Mouse (Mus musculus): ENCODE results near the gene Taf8. TPM values are rescaled to one million over a fixed set of nuclear protein-coding genes. Genes with fewer than 3 reads are reported as not detected.

The Taf8 gene
- 15.6 and 32.2 TPM in 2 replicates for polyA plus RNA-seq (2011; ENCODE audit: insufficient read depth, insufficient read length, low replicate concordance, missing spikeins)

DNA sequence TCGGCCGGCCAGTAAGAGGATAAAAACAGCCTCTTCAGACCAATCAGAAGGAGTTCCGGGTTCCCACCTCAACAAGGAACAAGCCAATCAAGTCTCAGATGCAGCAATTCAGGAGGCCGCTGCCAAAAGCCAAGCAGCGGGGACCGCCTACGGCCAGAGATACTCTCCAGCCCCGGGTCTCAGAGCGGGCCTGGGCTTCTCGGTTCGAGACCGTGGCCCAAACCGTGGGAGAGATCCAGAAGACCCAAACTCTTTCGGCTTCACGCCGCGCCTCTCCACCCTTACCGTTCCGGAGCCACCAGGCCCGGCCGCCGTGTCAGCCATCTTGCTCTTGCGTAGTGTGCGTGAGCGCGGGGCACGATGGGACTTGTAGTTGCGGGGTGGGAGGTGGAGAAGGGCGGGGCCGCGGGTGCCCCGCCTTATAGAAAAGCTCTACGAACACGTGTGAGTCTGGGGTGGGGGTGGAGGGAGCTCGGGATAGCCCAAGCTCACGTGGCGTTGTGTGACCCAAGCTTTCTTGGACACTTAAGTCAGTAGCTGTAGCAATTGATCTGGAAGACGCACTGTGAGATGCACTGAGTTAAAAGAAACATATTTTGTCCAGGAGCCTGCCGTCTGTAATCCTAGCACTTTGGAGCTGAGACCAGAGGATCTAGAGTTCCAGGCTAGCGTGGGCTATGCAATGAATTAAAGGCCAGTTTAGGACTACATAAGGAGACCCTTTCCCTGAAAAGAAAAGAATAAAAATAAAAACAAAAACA, at the start of gene Taf8:
Gene Taf8, minus strand, starts transcription at position 347 of the 761 bp plus-strand sequence.
- no peak for TF ChIP-seq CTCF (IDR thresholded peaks at IDR 0.05; ENCODE audit: control insufficient read depth, insufficient read depth, low read length)
- TF ChIP-seq POLR2A (IDR thresholded peaks at IDR 0.05; ENCODE audit: borderline replicate concordance, control insufficient read depth, low read depth, low read length) = peak; percentile 94; the same call in 1 of the 2 replicates
- Histone ChIP-seq H3K4me3 (replicated peaks; ENCODE audit: control insufficient read depth, low read depth, low read length) (peak within 1 kb of the TSS; percentile 89), H3K4me1 (ENCODE audit: control insufficient read depth, insufficient read depth, low read length) (peaks cover 11% of the 10 kb centered on the region), H3K27ac (ENCODE audit: control insufficient read depth, insufficient read depth, low read depth, low read length, poor library complexity) (peak within 1 kb of the TSS; percentile 91)
- under 1% methylated on average over 40 of the region's 40 CpGs for WGBS

DNA sequence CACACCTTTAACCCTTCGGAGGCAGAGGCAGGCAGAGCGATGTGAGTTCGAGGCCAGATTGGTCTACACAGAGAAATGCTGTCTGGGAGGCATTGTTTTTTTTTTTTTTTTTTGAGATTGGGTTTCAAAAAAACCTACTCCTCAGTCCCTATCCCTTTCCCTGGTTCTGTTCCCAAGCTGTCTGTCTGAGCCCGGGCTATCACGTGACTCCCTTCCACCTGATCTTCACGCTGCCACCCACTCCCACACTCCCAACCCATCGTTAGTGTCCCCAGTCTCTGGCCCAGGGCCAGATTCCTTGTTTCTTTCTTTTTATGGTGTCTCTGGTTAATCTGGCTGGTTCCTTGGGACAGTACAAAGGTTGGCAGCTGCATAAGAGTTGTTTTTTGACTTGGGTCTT, 49.0 kb upstream of the Taf8 start:
- Histone ChIP-seq H3K27ac (ENCODE audit: control insufficient read depth, insufficient read depth, low read depth, low read length, poor library complexity) (no peak overlapping the region), H3K4me1 (ENCODE audit: control insufficient read depth, insufficient read depth, low read length) (no peaks in the 10 kb centered on the region; the same call in 1 of the 2 replicates), H3K4me3 (replicated peaks; ENCODE audit: control insufficient read depth, low read depth, low read length) (no peak overlapping the region)
- TF ChIP-seq POLR2A (IDR thresholded peaks at IDR 0.05; ENCODE audit: borderline replicate concordance, control insufficient read depth, low read depth, low read length) (no peak), CTCF (IDR thresholded peaks at IDR 0.05; ENCODE audit: control insufficient read depth, insufficient read depth, low read length) (no peak)
- 90% methylated on average over 7 of the region's 7 CpGs for WGBS

DNA sequence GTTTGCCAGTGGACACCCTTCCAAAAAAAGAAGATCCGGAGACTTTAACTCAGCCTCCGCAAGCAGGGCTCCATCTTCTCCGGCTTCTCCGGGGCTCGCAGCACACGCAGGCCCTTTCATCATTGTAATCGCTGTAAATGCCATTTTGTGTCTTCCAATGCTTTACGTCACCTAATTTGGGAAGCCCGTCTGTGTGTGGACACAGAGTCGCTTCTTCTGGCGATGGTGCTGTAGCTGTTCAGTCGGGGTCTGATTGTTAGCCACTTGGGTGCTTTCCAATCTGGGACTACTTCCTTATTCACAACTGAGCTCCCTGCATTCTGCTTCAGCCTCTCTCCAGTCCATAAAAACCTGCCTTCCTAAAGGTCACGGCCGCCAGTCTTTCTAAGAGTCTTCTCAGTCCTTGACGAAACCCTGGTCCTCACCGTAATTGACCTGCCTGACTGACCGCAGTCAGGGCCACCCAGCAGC, 43.8 kb upstream of the Taf8 start:
- H3K4me1 ChIP-seq (ENCODE audit: control insufficient read depth, insufficient read depth, low read length) = peaks cover 8% of the 10 kb centered on the region
- no peak overlapping the region for H3K27ac ChIP-seq (ENCODE audit: control insufficient read depth, insufficient read depth, low read depth, low read length, poor library complexity)
- WGBS = 79% methylated on average over 17 of the region's 17 CpGs
- H3K4me3 ChIP-seq (replicated peaks; ENCODE audit: control insufficient read depth, low read depth, low read length) = no peak overlapping the region
- TF ChIP-seq CTCF (IDR thresholded peaks at IDR 0.05; ENCODE audit: control insufficient read depth, insufficient read depth, low read length) (no peak), POLR2A (IDR thresholded peaks at IDR 0.05; ENCODE audit: borderline replicate concordance, control insufficient read depth, low read depth, low read length) (no peak)

DNA sequence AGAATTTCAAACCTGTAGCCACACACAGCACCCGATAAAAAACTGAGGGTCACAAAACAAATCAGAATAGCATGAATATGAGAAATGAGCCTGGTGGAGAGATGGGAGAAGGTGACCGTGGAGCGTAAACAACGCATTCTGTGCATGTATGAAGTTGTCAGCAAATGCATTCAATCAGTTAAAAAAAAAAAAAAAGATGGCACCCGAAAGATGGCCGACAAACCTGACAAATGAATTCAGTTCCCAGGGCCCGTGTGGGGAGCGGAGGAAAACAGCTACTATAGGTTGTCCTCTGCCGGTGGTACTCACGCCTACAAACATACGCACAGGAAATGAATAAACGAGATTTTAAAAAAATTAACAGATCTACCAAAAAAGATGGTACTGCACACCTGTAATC, 43.1 kb upstream of the Taf8 start:
- Histone ChIP-seq H3K4me1 (ENCODE audit: control insufficient read depth, insufficient read depth, low read length) (peaks cover 8% of the 10 kb centered on the region), H3K27ac (ENCODE audit: control insufficient read depth, insufficient read depth, low read depth, low read length, poor library complexity) (no peak overlapping the region), H3K4me3 (replicated peaks; ENCODE audit: control insufficient read depth, low read depth, low read length) (no peak overlapping the region)
- no peak for TF ChIP-seq POLR2A (IDR thresholded peaks at IDR 0.05; ENCODE audit: borderline replicate concordance, control insufficient read depth, low read depth, low read length)
- no peak for TF ChIP-seq CTCF (IDR thresholded peaks at IDR 0.05; ENCODE audit: control insufficient read depth, insufficient read depth, low read length)
- WGBS = 87% methylated on average over 12 of the region's 12 CpGs

GRCm38 (mm10) chr17:47543051-47543650, 41.1 kb upstream of the Taf8 start:
- TF ChIP-seq POLR2A (IDR thresholded peaks at IDR 0.05; ENCODE audit: borderline replicate concordance, control insufficient read depth, low read depth, low read length) (no peak), CTCF (IDR thresholded peaks at IDR 0.05; ENCODE audit: control insufficient read depth, insufficient read depth, low read length) (no peak)
- H3K4me3 ChIP-seq (replicated peaks; ENCODE audit: control insufficient read depth, low read depth, low read length) = no peak overlapping the region
- H3K27ac ChIP-seq (ENCODE audit: control insufficient read depth, insufficient read depth, low read depth, low read length, poor library complexity) = peak overlapping the region; percentile 10; the same call in 1 of the 2 replicates
- WGBS = 22% methylated on average over 7 of the region's 7 CpGs
- peaks cover 8% of the 10 kb centered on the region for H3K4me1 ChIP-seq (ENCODE audit: control insufficient read depth, insufficient read depth, low read length)

GRCm38 (mm10) chr17:47542061-47542460, 40.0 kb upstream of the Taf8 start:
- Histone ChIP-seq H3K4me1 (ENCODE audit: control insufficient read depth, insufficient read depth, low read length) (peaks cover 8% of the 10 kb centered on the region), H3K27ac (ENCODE audit: control insufficient read depth, insufficient read depth, low read depth, low read length, poor library complexity) (no peak overlapping the region)
- 4% methylated on average over 5 of the region's 5 CpGs for WGBS

DNA sequence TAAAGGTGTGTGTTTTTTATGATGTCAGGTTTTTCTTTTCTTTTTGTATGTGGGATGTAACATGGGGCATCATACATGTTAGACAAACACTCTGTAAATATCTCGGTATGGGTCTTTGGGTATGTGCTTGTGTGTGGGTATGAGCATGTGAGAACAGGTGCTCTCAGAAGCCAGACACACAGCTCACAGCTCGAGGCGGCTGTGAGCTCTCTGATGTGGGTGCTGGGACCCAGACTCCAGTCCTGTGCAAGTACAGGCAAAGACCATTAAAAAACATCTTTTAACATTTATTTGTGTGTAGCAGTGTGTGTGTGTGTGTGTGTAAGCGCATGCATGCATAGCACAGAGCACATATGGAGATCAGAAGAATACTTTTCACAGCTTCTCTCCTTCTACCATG, 37.0 kb upstream of the Taf8 start:
- WGBS = 86% methylated on average over 4 of the region's 4 CpGs

More at GRCm38 (mm10) chr17:47542061-47542460, 40.0 kb upstream of the Taf8 start:
- TF ChIP-seq POLR2A (IDR thresholded peaks at IDR 0.05; ENCODE audit: borderline replicate concordance, control insufficient read depth, low read depth, low read length) (no peak), CTCF (IDR thresholded peaks at IDR 0.05; ENCODE audit: control insufficient read depth, insufficient read depth, low read length) (no peak)
- H3K4me3 ChIP-seq (replicated peaks; ENCODE audit: control insufficient read depth, low read depth, low read length) = no peak overlapping the region

DNA sequence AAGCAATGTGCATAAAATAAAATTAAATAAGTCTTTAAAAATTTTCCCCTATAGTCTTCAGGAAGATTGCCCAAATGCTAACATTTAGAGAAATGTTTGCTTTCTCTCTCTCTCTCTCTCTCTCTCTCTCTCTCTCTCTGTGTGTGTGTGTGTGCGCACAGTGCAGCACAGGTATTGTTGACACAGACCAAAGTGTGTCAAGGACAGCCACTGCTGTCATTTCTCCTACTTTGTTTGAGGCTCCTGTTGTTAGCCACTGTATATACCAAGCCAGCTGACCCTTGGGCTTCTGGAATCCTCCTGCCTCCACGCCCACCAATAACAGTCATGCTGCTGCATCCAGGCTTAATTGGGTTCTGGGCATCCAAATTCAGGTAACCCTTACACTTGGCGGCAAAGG, 36.0 kb upstream of the Taf8 start:
- whole genome bisulfite sequencing = 90% methylated on average over 3 of the region's 3 CpGs
- no peak for TF ChIP-seq POLR2A (IDR thresholded peaks at IDR 0.05; ENCODE audit: borderline replicate concordance, control insufficient read depth, low read depth, low read length)
- no peak for TF ChIP-seq CTCF (IDR thresholded peaks at IDR 0.05; ENCODE audit: control insufficient read depth, insufficient read depth, low read length)

More for the DNA sequence above, 37.0 kb upstream of the Taf8 start:
- no peak overlapping the region for H3K27ac ChIP-seq (ENCODE audit: control insufficient read depth, insufficient read depth, low read depth, low read length, poor library complexity)
- H3K4me1 ChIP-seq (ENCODE audit: control insufficient read depth, insufficient read depth, low read length) = peaks cover 12% of the 10 kb centered on the region
- TF ChIP-seq CTCF (IDR thresholded peaks at IDR 0.05; ENCODE audit: control insufficient read depth, insufficient read depth, low read length) (no peak), POLR2A (IDR thresholded peaks at IDR 0.05; ENCODE audit: borderline replicate concordance, control insufficient read depth, low read depth, low read length) (no peak)
- no peak overlapping the region for H3K4me3 ChIP-seq (replicated peaks; ENCODE audit: control insufficient read depth, low read depth, low read length)

More for the DNA sequence above, 36.0 kb upstream of the Taf8 start:
- H3K4me3 ChIP-seq (replicated peaks; ENCODE audit: control insufficient read depth, low read depth, low read length) = no peak overlapping the region
- no peak overlapping the region for H3K27ac ChIP-seq (ENCODE audit: control insufficient read depth, insufficient read depth, low read depth, low read length, poor library complexity)
- H3K4me1 ChIP-seq (ENCODE audit: control insufficient read depth, insufficient read depth, low read length) = peaks cover 9% of the 10 kb centered on the region
